Mouse (Mus musculus) CD8-positive naive resting alpha-beta T cell, adult 2 months (primary cell): ENCODE data around the gene Crmp1.

Experiments used
- DNase-seq, 2 experiments: peaks; one replicate each; pipeline ENCODE4 v3.0.0; 2022; ENCODE audit warnings: low read depth in 2 of 2, low spot score in 2 of 2

The Crmp1 gene

DNA sequence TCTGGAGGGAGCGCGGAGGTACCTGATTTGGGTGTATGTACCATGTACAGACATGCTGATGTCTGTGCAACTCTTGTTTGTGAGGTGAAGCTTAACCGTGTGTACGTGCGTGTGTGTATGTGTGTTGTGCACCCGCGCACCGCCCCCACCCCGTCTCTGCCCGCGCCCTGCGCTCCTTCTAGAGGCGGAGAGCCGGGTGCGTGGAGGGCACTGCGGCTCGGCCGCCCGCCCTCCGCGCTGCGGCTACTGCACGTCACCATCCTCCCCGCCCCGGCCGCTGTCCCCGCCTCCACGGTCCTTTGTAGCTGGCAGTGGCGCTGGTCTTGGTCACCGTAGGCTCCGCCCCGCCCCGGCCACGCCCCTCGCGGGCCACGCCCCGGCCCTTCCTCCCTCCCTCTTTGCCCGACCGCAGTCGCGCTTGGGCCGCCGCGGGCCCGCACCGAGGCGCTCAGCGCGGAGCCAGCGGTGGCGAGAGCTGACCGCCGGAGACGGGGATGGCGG lies at the start of gene Crmp1:
TSS of gene Crmp1 (plus strand) at position 290 of the 501 bp plus-strand sequence.
- DNase-seq = no peak

- no peak for DNase-seq
These were observed 45.5 kb upstream of the Crmp1 start for GRCm38 (mm10) chr5:37196196-37196595.

- peak; percentile 11 to 29 for DNase-seq
These were observed 45.0 kb upstream of the Crmp1 start for GRCm38 (mm10) chr5:37196666-37197250.

GRCm38 (mm10) chr5:37197423-37197822 lies 44.3 kb upstream of the Crmp1 start:
- DNase-seq = no peak

DNA sequence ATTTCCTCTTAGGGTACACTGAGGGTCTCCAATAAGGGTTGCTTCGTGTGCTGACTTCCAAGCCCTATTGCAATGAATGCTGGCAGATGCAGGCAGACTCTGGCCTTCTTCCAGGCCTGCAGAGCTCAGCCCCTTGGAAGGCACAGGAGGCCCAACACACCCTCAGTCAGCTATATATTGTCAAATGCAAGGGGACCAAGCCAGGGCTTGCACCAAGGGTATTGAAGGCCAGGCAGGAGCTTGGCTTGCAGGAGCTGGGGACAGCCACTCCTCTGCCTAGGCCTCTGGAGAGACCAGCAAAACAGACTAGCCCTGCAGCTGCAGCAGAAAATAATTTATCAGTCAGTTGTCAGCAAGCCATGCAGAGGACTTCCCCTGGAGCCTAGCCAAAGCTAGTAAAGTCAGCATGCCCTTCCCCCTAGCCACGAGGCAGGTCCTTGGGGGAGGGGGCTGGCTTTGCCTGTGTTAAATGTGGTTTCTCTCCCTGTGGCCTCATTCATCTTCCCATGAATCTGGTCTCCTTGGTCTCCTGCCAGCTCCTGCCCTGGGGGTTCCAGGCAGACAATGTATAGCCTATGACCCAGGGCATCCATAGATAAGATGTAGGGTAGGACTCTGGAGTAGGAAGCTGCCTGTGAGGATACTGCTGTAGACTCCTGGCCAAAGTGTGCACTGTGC lies 43.6 kb upstream of the Crmp1 start:
- DNase-seq = no peak

DNA sequence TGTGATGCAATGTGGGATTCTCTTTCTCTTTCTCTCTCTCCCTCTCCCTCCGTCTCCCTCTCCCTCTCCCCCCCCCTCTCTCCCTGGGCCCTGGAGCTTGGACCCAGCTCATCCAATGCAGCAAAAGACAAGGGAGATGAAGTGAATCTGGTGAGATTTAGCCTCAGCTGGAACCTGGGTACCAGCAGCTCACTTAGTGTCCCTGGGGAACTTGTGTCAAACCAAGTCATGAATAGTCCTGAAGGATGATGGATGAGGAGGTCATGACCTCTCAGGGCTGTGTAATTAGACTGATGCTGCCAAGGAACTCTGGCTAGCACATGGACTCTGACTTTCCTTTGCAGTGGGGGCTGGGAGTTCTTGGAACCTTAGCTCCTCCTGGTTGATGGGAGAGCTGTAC lies 39.5 kb upstream of the Crmp1 start:
- no peak for DNase-seq

GRCm38 (mm10) chr5:37204886-37205285 lies 36.9 kb upstream of the Crmp1 start:
- DNase-seq = no peak

GRCm38 (mm10) chr5:37205420-37205819 lies 36.3 kb upstream of the Crmp1 start:
- DNase-seq = no peak

GRCm38 (mm10) chr5:37206364-37206763 lies 35.4 kb upstream of the Crmp1 start:
- no peak for DNase-seq

- no peak for DNase-seq
These were observed 28.6 kb upstream of the Crmp1 start for GRCm38 (mm10) chr5:37212938-37213708.

- DNase-seq = no peak
These were observed 28.0 kb upstream of the Crmp1 start for GRCm38 (mm10) chr5:37213709-37214103.

- DNase-seq = no peak
These were observed 27.1 kb upstream of the Crmp1 start for GRCm38 (mm10) chr5:37214614-37215013.

DNA sequence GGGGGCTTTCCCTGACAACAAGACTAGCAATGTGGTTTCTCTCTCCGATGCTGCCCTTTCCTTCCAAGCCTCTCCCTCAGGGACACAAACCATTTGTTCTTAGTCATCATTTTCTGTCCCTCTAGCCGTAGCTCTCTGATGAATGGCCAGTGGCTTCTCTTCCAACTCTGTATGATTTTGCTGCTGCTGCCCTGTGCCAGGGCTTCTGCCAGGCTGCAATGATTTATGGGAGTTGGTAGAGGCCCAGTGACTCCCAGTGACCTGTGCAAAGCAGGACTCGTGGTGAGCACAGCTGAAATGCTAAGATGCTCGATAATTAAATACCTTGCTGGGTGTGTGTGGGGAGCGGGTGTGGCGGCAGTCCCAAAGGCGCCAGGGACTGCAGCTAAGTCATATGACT lies 26.5 kb upstream of the Crmp1 start:
- DNase-seq = no peak

GRCm38 (mm10) chr5:37219615-37220014 lies 22.1 kb upstream of the Crmp1 start:
- no peak for DNase-seq

- DNase-seq = no peak
These were observed 21.2 kb upstream of the Crmp1 start for GRCm38 (mm10) chr5:37220575-37220974.

DNA sequence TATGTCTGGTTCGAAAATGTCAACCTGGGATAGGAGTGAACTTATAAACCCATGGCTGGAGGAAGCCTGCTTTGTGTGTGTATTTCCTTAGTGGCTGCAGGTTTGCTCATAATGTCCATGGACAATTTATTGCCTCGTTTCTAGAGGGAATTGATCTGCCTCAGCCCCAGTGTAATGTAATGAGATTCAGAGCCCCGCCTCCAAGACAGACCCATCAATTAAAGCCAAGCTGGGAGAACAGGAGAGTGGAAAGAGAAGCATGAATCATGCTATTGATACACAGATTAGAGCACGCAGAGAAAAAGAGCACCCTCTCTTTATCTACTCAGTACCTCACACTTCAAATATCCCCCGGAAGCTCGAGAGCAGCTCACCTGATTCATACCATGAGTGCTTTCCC lies 20.2 kb upstream of the Crmp1 start:
- DNase-seq = no peak

GRCm38 (mm10) chr5:37222316-37222715 lies 19.4 kb upstream of the Crmp1 start:
- no peak for DNase-seq

DNA sequence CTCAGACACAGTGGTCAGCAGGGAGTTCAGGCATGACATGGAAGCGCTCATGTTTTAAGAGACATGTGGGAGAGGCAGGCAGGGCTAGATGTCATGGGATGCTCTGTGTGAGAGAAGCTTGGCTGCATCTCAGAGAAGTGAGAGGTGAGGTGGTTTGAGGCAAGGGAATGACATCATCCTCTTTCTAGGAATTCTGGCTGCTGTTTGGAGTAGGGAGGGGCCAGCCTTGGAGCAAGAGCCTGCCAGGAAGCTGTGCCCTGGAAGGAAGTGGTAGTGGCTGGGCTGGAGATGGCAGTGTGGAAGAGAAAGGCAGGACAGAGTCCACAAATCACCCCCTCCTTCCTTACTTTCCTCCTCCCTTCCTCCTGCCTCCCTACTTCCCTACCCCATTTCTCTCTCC lies 16.0 kb upstream of the Crmp1 start:
- no peak for DNase-seq

DNA sequence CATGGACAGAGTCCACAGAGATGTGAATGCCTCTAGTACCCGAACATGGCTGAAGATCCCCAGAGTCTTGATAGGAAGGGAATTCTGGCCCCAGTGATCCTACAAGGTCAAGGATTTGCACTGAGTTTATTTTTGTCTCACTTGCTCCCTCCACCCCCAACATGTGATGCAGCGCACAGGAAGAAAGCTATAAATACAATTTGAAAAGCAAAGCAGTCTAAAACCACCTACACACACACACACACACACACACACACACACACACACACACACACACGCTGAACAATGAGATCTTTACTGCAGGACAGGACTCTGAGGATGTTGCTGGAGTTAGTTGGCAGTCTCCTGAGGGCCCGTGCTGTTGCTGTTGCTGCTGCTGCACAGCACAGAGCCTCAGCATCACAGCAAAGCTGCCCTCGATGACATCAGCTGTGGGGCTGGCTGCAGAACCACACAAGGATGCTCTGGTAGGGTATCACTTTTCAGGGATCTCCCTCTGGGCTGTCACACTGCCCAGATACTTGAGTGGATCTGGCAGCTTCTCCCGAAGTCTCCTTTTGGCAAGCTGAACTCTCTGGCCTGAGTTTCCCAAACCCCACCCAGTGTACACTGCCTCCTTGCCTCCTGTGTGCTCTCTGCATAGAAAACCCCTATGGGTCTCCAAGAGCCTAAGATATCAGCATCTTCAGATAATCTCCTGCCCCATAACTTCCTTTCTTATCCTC lies 13.6 kb upstream of the Crmp1 start:
- DNase-seq = no peak

GRCm38 (mm10) chr5:37228894-37229293 lies 12.8 kb upstream of the Crmp1 start:
- no peak for DNase-seq

DNA sequence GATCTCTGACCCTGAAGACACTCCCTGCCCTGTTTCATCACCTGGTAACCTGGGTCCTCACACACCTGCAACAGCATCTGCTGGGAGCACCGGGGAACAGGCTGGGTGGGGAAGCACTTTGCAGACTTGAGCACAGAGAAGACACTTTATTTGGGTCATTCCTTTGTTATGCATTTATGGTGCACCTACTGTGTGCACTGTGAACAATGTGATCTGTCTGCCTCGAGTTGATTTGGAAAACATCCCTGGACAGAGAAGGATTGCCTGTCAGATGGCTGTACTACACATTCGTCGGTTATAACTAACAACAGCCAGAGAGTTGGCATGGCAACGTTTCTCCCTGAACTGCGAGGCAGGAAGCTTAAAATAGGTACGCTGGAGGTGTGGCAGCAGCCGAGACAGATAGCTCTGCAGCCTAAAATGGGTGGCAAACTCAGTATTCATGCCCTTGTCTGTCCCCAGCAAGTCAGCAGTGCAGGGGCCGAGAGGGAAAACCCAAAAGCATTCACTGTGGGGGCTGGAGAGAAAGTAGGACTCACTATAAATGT lies 8.7 kb upstream of the Crmp1 start:
- no peak for DNase-seq
